Mouse (Mus musculus) kidney, embryonic 14.5 days (tissue): ENCODE measurements around the gene Sept5. TPM values are rescaled to one million over a fixed set of nuclear protein-coding genes. Genes with fewer than 3 reads are reported as not detected.

Experiments
- ATAC-seq: fragments of 200-750 bp; cut with Nextera tagmentation; 2 replicates; pipeline ENCODE4 v1.8.0; 2017; ENCODE audit warnings: moderate number of reproducible peaks, mild to moderate bottlenecking, moderate TSS enrichment, moderate library complexity; ENCODE audit not compliant: low FRiP score, low TSS enrichment
- H3K27ac ChIP-seq: fragments of 300-500 bp; sonication (generic); 2 replicates; pipeline ENCODE4 v1.5.1; 2014; ENCODE audit warnings: low read depth, mild to moderate bottlenecking, low read length, moderate library complexity, mixed read lengths
- H3K27me3 ChIP-seq: fragments of 300-500 bp; sonication (generic); 2 replicates; pipeline ENCODE4 v1.6.1; 2014; ENCODE audit warnings: mild to moderate bottlenecking, low read length; ENCODE audit not compliant: control insufficient read depth, insufficient read depth
- H3K36me3 ChIP-seq: fragments of 300-500 bp; sonication (generic); 2 replicates; pipeline ENCODE4 v1.6.1; 2014; ENCODE audit warnings: low read length, mixed read lengths; ENCODE audit not compliant: control insufficient read depth, insufficient read depth
- H3K4me1 ChIP-seq: fragments of 300-500 bp; sonication (generic); 2 replicates; pipeline ENCODE4 v1.6.1; 2014; ENCODE audit warnings: low read length, mixed read lengths; ENCODE audit not compliant: control insufficient read depth, insufficient read depth
- H3K4me2 ChIP-seq: fragments of 300-500 bp; sonication (generic); replicated peaks from 2 replicates; pipeline ENCODE4 v1.6.1; 2014; ENCODE audit warnings: low read depth, mild to moderate bottlenecking, low read length
- H3K4me3 ChIP-seq: fragments of 300-500 bp; sonication (generic); 2 replicates; pipeline ENCODE4 v1.5.1; 2014; ENCODE audit warnings: mild to moderate bottlenecking, low read length
- H3K9ac ChIP-seq: fragments of 300-500 bp; sonication (generic); 2 replicates; pipeline ENCODE4 v1.6.1; 2014; ENCODE audit warnings: low read depth, mild to moderate bottlenecking, low read length, moderate library complexity
- H3K9me3 ChIP-seq: fragments of 300-500 bp; sonication (generic); 2 replicates; pipeline ENCODE4 v1.6.1; 2016; ENCODE audit warnings: low read length; ENCODE audit not compliant: control insufficient read depth
- WGBS: fragments of 180-500 bp; shearing (Covaris S2); extraction: QIAGEN DNeasy Blood & Tissue Kit; methylation state at CpG from one replicate; pipeline ENCODE4 v1.1.7; 2014; 5-methylcytosine and 5-hydroxymethylcytosine counted together
- polyA plus RNA-seq: library from polyadenylated mRNA; unstranded; fragments of >200 nt; fragmentation: Nextera tagmentation; extraction: Ambion mirVana; gene quantifications from 2 replicates; pipeline ENCODE4 v1.2.1, GENCODE M21; 2014

Sept5 gene
- polyA plus RNA-seq, 1 experiment from 2014 or later: 14.2 TPM

- Histone ChIP-seq H3K27me3 (peaks cover 34% of the 10 kb centered on the region), H3K27ac (no peak overlapping the region), H3K9ac (no peak overlapping the region), H3K4me3 (no peak overlapping the region), H3K36me3 (no peaks in the 10 kb centered on the region), H3K4me2 (no peak overlapping the region), H3K4me1 (peaks cover 39% of the 10 kb centered on the region), H3K9me3 (no peaks in the 10 kb centered on the region)
- WGBS: 49% methylated on average over 2 of the region's 2 CpGs
- no peak for ATAC-seq
Measured at GRCm38 (mm10) chr16:18609099-18609498, 20.7 kb downstream of the Sept5 start.

- peaks cover 37% of the 10 kb centered on the region for H3K4me1 ChIP-seq
- peak overlapping the region; percentile 33 for H3K4me2 ChIP-seq
- WGBS: 6% methylated on average over 11 of the region's 11 CpGs
- no peaks in the 10 kb centered on the region for H3K36me3 ChIP-seq
- H3K4me3 ChIP-seq: peak overlapping the region; percentile 18; the same call in 1 of the 2 replicates
- ATAC-seq: peak; percentile 12; the same call in 1 of the 2 replicates
- H3K9me3 ChIP-seq: no peaks in the 10 kb centered on the region
- no peak overlapping the region for H3K9ac ChIP-seq
- peaks cover 27% of the 10 kb centered on the region for H3K27me3 ChIP-seq
- no peak overlapping the region for H3K27ac ChIP-seq
Measured at GRCm38 (mm10) chr16:18608226-18608625, 21.5 kb downstream of the Sept5 start.

GRCm38 (mm10) chr16:18605705-18606104 is 24.0 kb downstream of the Sept5 start:
- peaks cover 18% of the 10 kb centered on the region for H3K4me1 ChIP-seq
- ATAC-seq: no peak
- H3K36me3 ChIP-seq: no peaks in the 10 kb centered on the region
- H3K4me3 ChIP-seq: no peak overlapping the region
- 84% methylated on average over 5 of the region's 5 CpGs for WGBS
- H3K4me2 ChIP-seq: no peak overlapping the region
- H3K9ac ChIP-seq: no peak overlapping the region
- H3K9me3 ChIP-seq: no peaks in the 10 kb centered on the region
- H3K27ac ChIP-seq: no peak overlapping the region
- H3K27me3 ChIP-seq: peaks cover 19% of the 10 kb centered on the region; the same call in 1 of the 2 replicates

GRCm38 (mm10) chr16:18604267-18604701 is 25.5 kb downstream of the Sept5 start:
- peaks cover 18% of the 10 kb centered on the region for H3K4me1 ChIP-seq
- H3K27ac ChIP-seq: no peak overlapping the region
- WGBS: 33% methylated on average over 8 of the region's 8 CpGs
- H3K9me3 ChIP-seq: no peaks in the 10 kb centered on the region
- no peak overlapping the region for H3K4me3 ChIP-seq
- peak; percentile 40 for ATAC-seq
- no peak overlapping the region for H3K4me2 ChIP-seq
- no peaks in the 10 kb centered on the region for H3K36me3 ChIP-seq
- H3K9ac ChIP-seq: no peak overlapping the region
- H3K27me3 ChIP-seq: peaks cover 9% of the 10 kb centered on the region; the same call in 1 of the 2 replicates

GRCm38 (mm10) chr16:18601447-18601846 is 28.3 kb downstream of the Sept5 start:
- Histone ChIP-seq H3K4me3 (no peak overlapping the region), H3K36me3 (no peaks in the 10 kb centered on the region), H3K4me2 (no peak overlapping the region), H3K9ac (no peak overlapping the region), H3K27me3 (0 out of 2 replicates have a peak, but pooled peaks cover 3% of the 10 kb centered on the region), H3K27ac (no peak overlapping the region), H3K4me1 (peaks cover 9% of the 10 kb centered on the region; the same call in 1 of the 2 replicates), H3K9me3 (no peaks in the 10 kb centered on the region)
- WGBS: 58% methylated on average over 7 of the region's 7 CpGs
- no peak for ATAC-seq

DNA sequence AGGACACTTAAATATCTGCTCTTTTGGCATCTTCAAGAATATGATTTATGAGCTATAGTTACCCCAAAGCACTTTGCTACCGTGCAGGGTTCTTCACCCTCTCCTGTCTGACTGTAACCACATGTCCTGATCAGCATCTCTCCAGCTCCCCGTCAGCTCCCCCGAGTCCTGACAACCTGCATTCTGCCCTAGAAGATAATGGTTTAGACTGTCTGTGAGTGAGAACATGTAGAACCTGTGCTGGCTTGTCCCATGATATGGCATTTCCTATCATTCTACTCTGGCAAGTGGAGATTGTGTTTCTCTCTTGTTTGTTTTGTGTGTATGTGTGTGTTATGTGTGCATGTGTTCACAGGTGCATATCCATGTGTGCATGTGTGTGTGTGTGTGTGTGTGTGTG is 31.7 kb downstream of the Sept5 start:
- peaks cover 24% of the 10 kb centered on the region for H3K27me3 ChIP-seq
- no peak overlapping the region for H3K27ac ChIP-seq
- 68% methylated on average over 3 of the region's 3 CpGs for WGBS
- peaks cover 6% of the 10 kb centered on the region; the same call in 1 of the 2 replicates for H3K4me1 ChIP-seq
- no peaks in the 10 kb centered on the region for H3K9me3 ChIP-seq
- no peak overlapping the region for H3K4me2 ChIP-seq
- H3K9ac ChIP-seq: no peak overlapping the region
- ATAC-seq: no peak
- H3K4me3 ChIP-seq: no peak overlapping the region
- no peaks in the 10 kb centered on the region for H3K36me3 ChIP-seq

DNA sequence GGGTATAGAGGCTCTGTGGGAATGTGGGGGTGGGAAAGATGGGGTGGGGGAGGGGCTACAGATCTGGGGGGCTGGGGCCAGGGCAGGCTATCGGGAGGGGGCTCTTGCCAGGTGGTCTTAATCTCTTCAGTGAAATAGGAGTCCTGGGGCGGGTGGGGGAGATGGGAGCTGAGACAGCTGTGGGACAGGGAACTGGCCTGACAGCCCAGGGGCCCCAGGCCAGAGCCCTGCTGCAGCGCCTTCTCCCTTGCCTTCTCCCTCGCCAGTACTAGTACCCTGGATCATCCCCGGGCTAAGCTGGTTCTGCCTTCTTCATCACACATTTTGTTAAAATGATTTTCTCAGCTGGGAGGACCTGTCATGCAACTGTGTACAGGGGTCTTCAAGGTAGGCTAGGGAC is 33.5 kb downstream of the Sept5 start:
- peaks cover 7% of the 10 kb centered on the region for H3K4me1 ChIP-seq
- no peaks in the 10 kb centered on the region for H3K36me3 ChIP-seq
- no peak overlapping the region for H3K9ac ChIP-seq
- H3K9me3 ChIP-seq: no peaks in the 10 kb centered on the region
- no peak overlapping the region for H3K4me3 ChIP-seq
- WGBS: 43% methylated on average over 5 of the region's 5 CpGs
- H3K4me2 ChIP-seq: no peak overlapping the region
- H3K27me3 ChIP-seq: peaks cover 36% of the 10 kb centered on the region
- ATAC-seq: no peak
- no peak overlapping the region for H3K27ac ChIP-seq

- Histone ChIP-seq H3K27ac (no peak overlapping the region), H3K36me3 (no peaks in the 10 kb centered on the region), H3K9ac (no peak overlapping the region), H3K4me3 (no peak overlapping the region), H3K4me1 (peaks cover 13% of the 10 kb centered on the region), H3K4me2 (no peak overlapping the region), H3K27me3 (peaks cover 56% of the 10 kb centered on the region), H3K9me3 (no peaks in the 10 kb centered on the region)
- WGBS: 68% methylated on average over 2 of the region's 2 CpGs
- no peak for ATAC-seq
Measured at GRCm38 (mm10) chr16:18593930-18594329, 35.8 kb downstream of the Sept5 start.

DNA sequence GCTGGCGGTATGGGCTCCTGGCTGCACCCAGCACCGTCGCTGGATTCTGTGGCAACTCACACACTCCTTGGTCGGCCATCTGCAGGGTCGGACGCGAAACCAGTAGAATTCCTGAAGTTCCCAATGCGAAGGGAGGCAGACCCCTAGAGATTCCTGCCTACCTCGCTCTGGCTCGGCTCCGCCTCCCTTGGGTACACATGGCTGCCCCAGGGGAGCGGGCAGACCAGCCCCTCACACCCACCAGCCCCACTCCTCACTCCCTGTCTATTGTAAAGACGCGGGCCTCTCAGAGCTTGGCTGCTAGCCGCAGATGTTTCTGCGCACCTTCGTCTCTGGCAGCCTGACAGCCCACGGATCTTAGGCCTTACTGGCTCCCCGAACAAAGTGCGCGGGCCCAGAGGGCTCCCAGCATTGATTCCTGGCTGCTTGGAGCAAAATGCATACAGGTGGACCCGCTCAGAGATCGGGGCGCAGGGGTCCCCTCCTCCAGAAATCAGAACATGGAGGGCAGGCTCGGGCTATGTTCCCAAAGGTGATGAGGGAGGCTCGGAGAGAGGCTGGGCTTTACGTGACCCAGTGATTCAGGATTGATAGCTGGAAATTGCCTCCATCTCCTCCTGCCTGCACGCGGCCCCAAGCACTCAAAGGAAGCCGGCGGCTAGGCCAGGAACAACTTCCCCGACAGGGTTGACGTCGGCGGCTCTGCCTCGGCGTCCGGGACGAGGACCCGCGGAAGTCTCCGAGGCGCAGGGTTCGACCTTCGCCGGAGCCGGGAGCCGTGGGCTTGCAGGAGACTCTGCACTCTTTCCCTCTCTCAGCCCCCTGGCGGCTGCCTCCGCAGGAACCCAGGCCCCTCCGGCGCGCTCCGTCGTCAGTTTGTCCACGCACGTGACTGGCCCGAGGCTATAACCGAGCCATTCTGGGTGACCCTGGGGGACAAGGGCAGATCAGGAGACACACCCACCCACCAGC is 38.4 kb downstream of the Sept5 start:
- ATAC-seq: 0 out of 2 replicates have a peak, but pooled peaks have one; percentile 6

More for the DNA sequence above, 38.4 kb downstream of the Sept5 start:
- no peak overlapping the region for H3K9ac ChIP-seq
- H3K36me3 ChIP-seq: no peaks in the 10 kb centered on the region
- peak overlapping the region; percentile 33 for H3K4me2 ChIP-seq
- peaks cover 82% of the 10 kb centered on the region for H3K27me3 ChIP-seq
- H3K9me3 ChIP-seq: no peaks in the 10 kb centered on the region
- peaks cover 16% of the 10 kb centered on the region for H3K4me1 ChIP-seq
- no peak overlapping the region for H3K27ac ChIP-seq
- peak overlapping the region; percentile 24 for H3K4me3 ChIP-seq
- WGBS: 2% methylated on average over 58 of the region's 59 CpGs
